Mouse (Mus musculus) embryonic facial prominence, embryonic 10.5 days (tissue): ENCODE measurements around the gene Mcpt9. TPM values are rescaled to one million over a fixed set of nuclear protein-coding genes. Genes with fewer than 3 reads are reported as not detected.

Experiments used
- polyA plus RNA-seq: library from polyadenylated mRNA; unstranded; fragments of >200 nt; fragmentation: Nextera tagmentation; extraction: Ambion mirVana; gene quantifications from 2 replicates; pipeline ENCODE4 v1.2.1, GENCODE M21; 2016

Mcpt9 gene
- polyA plus RNA-seq, 1 experiment from 2014 or later, result not detected

Other genes with a start within 250 kb of the Mcpt9 start
- 10.7 and 11.4 TPM in 2 replicates for gene Adcy4, start 246.4 kb downstream of the Mcpt9 start, polyA plus RNA-seq
- gene Ripk3, start 241.6 kb downstream of the Mcpt9 start, polyA plus RNA-seq, result 21.4 and 24.1 TPM in 2 replicates
- 94.5 and 113 TPM in 2 replicates for gene Nfatc4, start 207.4 kb downstream of the Mcpt9 start, polyA plus RNA-seq
- 36.0 and 38.1 TPM in 2 replicates for gene Nynrin, start 176.5 kb downstream of the Mcpt9 start, polyA plus RNA-seq
- gene Cbln3, start 146.1 kb downstream of the Mcpt9 start, polyA plus RNA-seq, result 0.09 and 0.15 TPM in 2 replicates
- 31.0 and 33.0 TPM in 2 replicates for gene Khnyn, start 145.5 kb downstream of the Mcpt9 start, polyA plus RNA-seq
- 45.5 and 57.5 TPM in 2 replicates for gene Sdr39u1, start 130.2 kb downstream of the Mcpt9 start, polyA plus RNA-seq
- not detected in 2 replicates for gene Cma1, start 85.8 kb downstream of the Mcpt9 start, polyA plus RNA-seq
- not detected in 2 replicates for gene Cma2, start 79.5 kb downstream of the Mcpt9 start, polyA plus RNA-seq
- gene Mcpt1, start 12.5 kb downstream of the Mcpt9 start, polyA plus RNA-seq, result not detected in 2 replicates
- not detected in 2 replicates for gene Mcpt2, start 11.5 kb upstream of the Mcpt9 start, polyA plus RNA-seq
- gene Mcpt4, start 31.8 kb upstream of the Mcpt9 start, polyA plus RNA-seq, result not detected in 2 replicates
- not detected in 2 replicates for gene Mcpt8, start 54.8 kb upstream of the Mcpt9 start, polyA plus RNA-seq
- not detected in 2 replicates for gene Ctsg, start 72.1 kb upstream of the Mcpt9 start, polyA plus RNA-seq
- not detected in 2 replicates for gene Gzme, start 90.1 kb upstream of the Mcpt9 start, polyA plus RNA-seq
- not detected in 2 replicates for gene Gzmd, start 102.1 kb upstream of the Mcpt9 start, polyA plus RNA-seq
- not detected in 2 replicates for gene Gzmg, start 129.1 kb upstream of the Mcpt9 start, polyA plus RNA-seq
- not detected in 2 replicates for gene Gzmn, start 144.1 kb upstream of the Mcpt9 start, polyA plus RNA-seq
- not detected in 2 replicates for gene Gzmf, start 180.9 kb upstream of the Mcpt9 start, polyA plus RNA-seq
- 0.23 and 0.34 TPM in 2 replicates for gene Gzmc, start 204.2 kb upstream of the Mcpt9 start, polyA plus RNA-seq
- not detected in 2 replicates for gene Gzmb, start 231.8 kb upstream of the Mcpt9 start, polyA plus RNA-seq